Mouse (Mus musculus) embryonic facial prominence, embryonic 12.5 days (tissue): Measurements from ENCODE around the gene Pabpc4. TPM values are rescaled to one million over a fixed set of nuclear protein-coding genes. Genes with fewer than 3 reads are reported as not detected.

Experiments used
- ATAC-seq: fragments of 200-750 bp; cut with Nextera tagmentation; 2 replicates; pipeline ENCODE4 v1.8.0; 2017; ENCODE audit not compliant: insufficient number of reproducible peaks, insufficient read depth, low FRiP score, low TSS enrichment
- H3K27ac ChIP-seq: fragments of 300-500 bp; sonication (generic); 2 replicates; pipeline ENCODE4 v1.5.1; 2016; ENCODE audit warnings: mild to moderate bottlenecking
- H3K27me3 ChIP-seq: fragments of 300-500 bp; sonication (generic); 2 replicates; pipeline ENCODE4 v1.6.1; 2016; ENCODE audit warnings: mild to moderate bottlenecking, moderate library complexity
- H3K36me3 ChIP-seq: fragments of 300-500 bp; sonication (generic); 2 replicates; pipeline ENCODE4 v1.6.1; 2016; ENCODE audit warnings: mild to moderate bottlenecking
- H3K4me1 ChIP-seq: fragments of 300-500 bp; sonication (generic); 2 replicates; pipeline ENCODE4 v1.6.1; 2016
- H3K4me2 ChIP-seq: fragments of 300-500 bp; sonication (generic); replicated peaks from 2 replicates; pipeline ENCODE4 v1.6.1; 2016; ENCODE audit warnings: mild to moderate bottlenecking, moderate library complexity
- H3K4me3 ChIP-seq: fragments of 300-500 bp; sonication (generic); 2 replicates; pipeline ENCODE4 v1.5.1; 2016; ENCODE audit warnings: mild to moderate bottlenecking
- H3K9ac ChIP-seq: fragments of 300-500 bp; sonication (generic); 2 replicates; pipeline ENCODE4 v1.6.1; 2016; ENCODE audit warnings: mild to moderate bottlenecking, moderate library complexity
- H3K9me3 ChIP-seq: fragments of 300-500 bp; sonication (generic); 2 replicates; pipeline ENCODE4 v1.6.1; 2016; ENCODE audit warnings: mild to moderate bottlenecking, moderate library complexity
- WGBS: fragments of 180-500 bp; shearing (Covaris S2); methylation state at CpG from one replicate; pipeline ENCODE4 v1.1.7; 2016; 5-methylcytosine and 5-hydroxymethylcytosine counted together
- polyA plus RNA-seq: library from polyadenylated mRNA; unstranded; fragments of >200 nt; fragmentation: Nextera tagmentation; extraction: Ambion mirVana; gene quantifications from 2 replicates; pipeline ENCODE4 v1.2.1, GENCODE M21; 2016

Pabpc4 gene
- 39.8 and 44.1 TPM in 2 replicates for polyA plus RNA-seq

GRCm38 (mm10) chr4:123261721-123262401 lies at the start of gene Pabpc4:
TSS of gene Pabpc4 (plus strand) at chr4:123262351.
- no peak for ATAC-seq
- H3K9me3 ChIP-seq = no peaks in the 10 kb centered on the region
- no peak within 1 kb of the TSS for H3K4me2 ChIP-seq
- H3K9ac ChIP-seq = no peak within 1 kb of the TSS
- no peak within 1 kb of the TSS for H3K4me3 ChIP-seq
- WGBS = 71% methylated on average over 5 of the region's 5 CpGs
- peaks cover 6% of the 10 kb centered on the region; the same call in 1 of the 2 replicates for H3K4me1 ChIP-seq
- no peaks in the 10 kb centered on the region for H3K27me3 ChIP-seq
- no peaks in the 10 kb centered on the region for H3K36me3 ChIP-seq
- H3K27ac ChIP-seq = no peak within 1 kb of the TSS

- Histone ChIP-seq H3K9me3 (no peaks in the 10 kb centered on the region), H3K36me3 (no peaks in the 10 kb centered on the region), H3K4me3 (no peak overlapping the region), H3K4me1 (no peaks in the 10 kb centered on the region), H3K27me3 (peaks cover 16% of the 10 kb centered on the region; the same call in 1 of the 2 replicates), H3K4me2 (no peak overlapping the region), H3K27ac (no peak overlapping the region), H3K9ac (no peak overlapping the region)
- ATAC-seq = no peak
- WGBS = 95% methylated on average over 9 of the region's 9 CpGs
Observed at GRCm38 (mm10) chr4:123213975-123214374, 48.2 kb upstream of the Pabpc4 start.

DNA sequence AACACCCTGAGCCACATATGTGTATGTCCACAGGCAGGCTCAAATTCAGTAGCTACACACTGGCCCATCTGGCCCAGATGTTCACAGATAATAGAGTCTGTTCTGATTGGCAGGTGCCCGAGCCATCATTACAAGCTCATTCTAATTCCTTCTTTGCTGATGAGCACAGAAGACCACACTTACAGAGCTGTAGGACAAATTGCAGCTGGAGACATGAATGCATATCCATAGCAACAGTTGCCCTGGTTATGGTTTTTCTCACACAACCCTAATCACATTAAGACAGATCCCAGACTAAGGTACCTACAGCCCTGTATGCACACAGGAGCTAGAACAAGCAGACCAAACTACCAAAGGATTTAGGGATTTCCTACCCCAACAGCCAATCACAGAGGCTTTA lies 46.8 kb upstream of the Pabpc4 start:
- Histone ChIP-seq H3K9me3 (no peaks in the 10 kb centered on the region), H3K4me3 (no peak overlapping the region), H3K4me1 (no peaks in the 10 kb centered on the region), H3K4me2 (no peak overlapping the region), H3K27me3 (peaks cover 16% of the 10 kb centered on the region; the same call in 1 of the 2 replicates), H3K27ac (no peak overlapping the region), H3K9ac (no peak overlapping the region), H3K36me3 (no peaks in the 10 kb centered on the region)
- ATAC-seq = no peak
- 69% methylated on average over 1 of the region's 1 CpGs for WGBS

DNA sequence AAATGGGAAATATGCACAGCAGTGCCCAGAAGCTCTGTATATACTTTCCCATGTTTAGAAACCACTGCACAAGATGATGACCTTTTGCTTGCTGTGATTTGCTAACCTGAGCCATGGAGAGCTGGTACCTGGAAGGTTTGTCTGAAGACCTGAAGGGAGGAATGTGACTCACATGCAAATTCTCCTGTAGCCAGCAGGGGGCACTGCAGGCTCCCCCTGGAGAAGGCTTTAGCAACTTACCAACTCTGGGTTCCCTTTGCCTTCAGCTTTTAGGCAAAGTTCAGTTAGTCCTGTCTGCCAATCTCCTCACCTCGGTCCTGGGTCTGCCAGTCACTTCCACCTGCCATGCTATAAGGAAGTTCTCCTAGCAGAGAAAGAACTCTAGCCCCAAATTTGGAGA lies 45.4 kb upstream of the Pabpc4 start:
- ATAC-seq = no peak
- Histone ChIP-seq H3K27ac (no peak overlapping the region), H3K4me1 (no peaks in the 10 kb centered on the region), H3K36me3 (no peaks in the 10 kb centered on the region), H3K9ac (no peak overlapping the region), H3K9me3 (no peaks in the 10 kb centered on the region), H3K27me3 (peaks cover 16% of the 10 kb centered on the region; the same call in 1 of the 2 replicates), H3K4me2 (no peak overlapping the region), H3K4me3 (no peak overlapping the region)
- 21% methylated on average over 1 of the region's 1 CpGs for WGBS

- Histone ChIP-seq H3K4me3 (no peak overlapping the region), H3K9ac (no peak overlapping the region), H3K36me3 (no peaks in the 10 kb centered on the region), H3K9me3 (no peaks in the 10 kb centered on the region), H3K27ac (no peak overlapping the region), H3K4me1 (no peaks in the 10 kb centered on the region), H3K4me2 (no peak overlapping the region), H3K27me3 (peaks cover 13% of the 10 kb centered on the region; the same call in 1 of the 2 replicates)
- 66% methylated on average over 15 of the region's 15 CpGs for WGBS
- peak; percentile 73; the same call in 1 of the 2 replicates for ATAC-seq
Observed at GRCm38 (mm10) chr4:123219720-123220357, 42.3 kb upstream of the Pabpc4 start.

DNA sequence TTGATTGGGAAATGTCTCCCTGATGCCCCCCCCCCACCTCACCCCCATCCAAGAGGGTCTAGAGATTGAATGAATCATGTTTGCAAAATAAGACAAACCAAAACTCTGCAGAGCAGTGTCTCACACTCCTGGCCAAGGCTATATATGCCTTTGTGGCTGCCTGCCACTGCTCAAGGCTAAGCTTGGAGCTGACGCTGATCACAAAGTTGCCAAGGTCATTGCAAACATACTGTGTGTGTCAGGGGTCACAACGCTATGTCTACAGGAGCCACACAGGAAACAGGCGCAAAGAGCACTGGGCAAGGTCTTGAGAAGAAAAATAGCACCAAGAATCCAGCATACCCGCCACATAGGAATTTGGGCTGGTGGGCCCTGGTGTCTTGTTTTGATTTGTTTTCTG lies 41.5 kb upstream of the Pabpc4 start:
- Histone ChIP-seq H3K9me3 (no peaks in the 10 kb centered on the region), H3K27me3 (peaks cover 13% of the 10 kb centered on the region; the same call in 1 of the 2 replicates), H3K9ac (no peak overlapping the region), H3K4me1 (no peaks in the 10 kb centered on the region), H3K4me3 (no peak overlapping the region), H3K4me2 (no peak overlapping the region), H3K27ac (no peak overlapping the region), H3K36me3 (no peaks in the 10 kb centered on the region)
- 63% methylated on average over 4 of the region's 4 CpGs for WGBS
- no peak for ATAC-seq

DNA sequence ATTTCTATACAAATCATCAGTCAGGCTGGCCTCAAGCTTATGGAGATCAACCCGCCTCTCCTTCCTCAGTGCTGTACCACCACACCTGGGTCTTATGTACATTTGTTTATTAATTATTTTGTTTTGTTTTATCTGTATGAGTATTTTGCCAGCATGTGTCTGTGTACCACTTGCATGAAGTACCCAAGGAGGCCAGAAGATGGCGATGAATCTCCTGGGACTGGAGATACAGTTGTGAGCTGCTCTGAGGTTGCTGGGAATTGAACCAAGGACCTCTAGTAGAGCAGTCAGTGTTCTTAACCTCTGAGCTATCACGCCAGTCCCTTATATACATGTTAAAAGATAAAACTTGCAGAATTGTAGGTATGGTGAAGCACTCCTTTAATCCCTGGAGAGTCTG lies 38.8 kb upstream of the Pabpc4 start:
- Histone ChIP-seq H3K27ac (no peak overlapping the region), H3K36me3 (no peaks in the 10 kb centered on the region), H3K4me1 (peaks cover 6% of the 10 kb centered on the region), H3K9me3 (no peaks in the 10 kb centered on the region), H3K4me3 (no peak overlapping the region), H3K27me3 (0 out of 2 replicates have a peak, but pooled peaks cover 5% of the 10 kb centered on the region), H3K4me2 (no peak overlapping the region), H3K9ac (no peak overlapping the region)
- ATAC-seq = no peak
- 52% methylated on average over 3 of the region's 3 CpGs for WGBS

- H3K4me2 ChIP-seq = no peak overlapping the region
- no peak; the same call in 1 of the 2 replicates for ATAC-seq
- H3K4me1 ChIP-seq = peaks cover 10% of the 10 kb centered on the region
- WGBS = 67% methylated on average over 10 of the region's 10 CpGs
- H3K9me3 ChIP-seq = no peaks in the 10 kb centered on the region
- no peak overlapping the region for H3K27ac ChIP-seq
- no peaks in the 10 kb centered on the region for H3K36me3 ChIP-seq
- no peak overlapping the region for H3K9ac ChIP-seq
- no peak overlapping the region for H3K4me3 ChIP-seq
- no peaks in the 10 kb centered on the region for H3K27me3 ChIP-seq
Observed at GRCm38 (mm10) chr4:123225718-123226403, 36.3 kb upstream of the Pabpc4 start.

DNA sequence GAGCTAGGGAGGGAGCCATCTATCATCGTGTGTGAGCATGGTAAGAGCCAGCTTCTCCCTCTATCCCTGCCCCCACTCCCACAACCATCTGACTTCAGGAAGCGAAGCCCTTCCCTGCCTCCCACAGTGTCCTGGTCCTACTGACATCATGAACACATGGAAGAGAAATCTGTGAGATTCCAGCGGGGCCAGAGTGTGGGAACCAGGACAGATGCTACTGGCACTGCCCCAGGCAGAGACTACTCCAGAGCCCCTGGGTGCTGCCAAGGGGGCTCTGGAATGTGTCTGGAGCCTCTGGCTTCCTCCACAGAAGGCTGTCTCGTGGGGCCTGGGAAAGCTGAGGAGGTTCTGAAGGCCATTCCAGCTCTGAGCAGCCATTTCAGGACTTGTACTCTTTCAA lies 34.4 kb upstream of the Pabpc4 start:
- no peaks in the 10 kb centered on the region for H3K9me3 ChIP-seq
- H3K4me2 ChIP-seq = no peak overlapping the region
- peaks cover 7% of the 10 kb centered on the region; the same call in 1 of the 2 replicates for H3K27me3 ChIP-seq
- H3K9ac ChIP-seq = peak overlapping the region; percentile 24; the same call in 1 of the 2 replicates
- no peak overlapping the region for H3K4me3 ChIP-seq
- H3K4me1 ChIP-seq = peaks cover 10% of the 10 kb centered on the region
- H3K27ac ChIP-seq = peak overlapping the region; percentile 11; the same call in 1 of the 2 replicates
- ATAC-seq = no peak
- no peaks in the 10 kb centered on the region for H3K36me3 ChIP-seq
- 24% methylated on average over 4 of the region's 4 CpGs for WGBS

- Histone ChIP-seq H3K4me3 (no peak overlapping the region), H3K27me3 (peaks cover 12% of the 10 kb centered on the region), H3K4me1 (peaks cover 10% of the 10 kb centered on the region), H3K9me3 (no peaks in the 10 kb centered on the region), H3K9ac (no peak overlapping the region), H3K27ac (no peak overlapping the region), H3K4me2 (no peak overlapping the region), H3K36me3 (no peaks in the 10 kb centered on the region)
- 2% methylated on average over 2 of the region's 2 CpGs for WGBS
- ATAC-seq = no peak
Observed at GRCm38 (mm10) chr4:123228270-123228669, 33.9 kb upstream of the Pabpc4 start.

DNA sequence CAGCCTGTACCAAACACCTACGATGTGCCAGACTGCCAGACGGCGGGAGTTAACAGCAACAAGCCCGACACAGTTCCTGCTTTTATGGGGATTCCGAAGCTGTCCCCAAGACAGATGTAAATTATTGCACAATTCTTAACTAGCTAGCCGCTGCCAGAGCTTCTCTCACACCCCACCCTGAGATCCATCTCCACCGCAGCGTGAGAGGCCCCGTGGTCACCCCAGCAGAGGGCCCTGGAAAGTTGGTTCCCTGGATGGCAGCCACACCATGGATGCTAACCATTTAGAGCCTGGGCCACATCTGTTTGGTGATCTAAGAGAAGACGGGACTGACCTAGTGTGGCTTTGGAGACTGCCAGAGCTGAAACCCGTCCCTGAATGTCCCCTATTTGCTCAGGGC lies 33.0 kb upstream of the Pabpc4 start:
- no peak for ATAC-seq
- no peak overlapping the region for H3K27ac ChIP-seq
- H3K4me1 ChIP-seq = peaks cover 18% of the 10 kb centered on the region
- peaks cover 21% of the 10 kb centered on the region for H3K27me3 ChIP-seq
- 81% methylated on average over 11 of the region's 11 CpGs for WGBS
- no peaks in the 10 kb centered on the region for H3K36me3 ChIP-seq
- H3K4me3 ChIP-seq = no peak overlapping the region
- H3K9ac ChIP-seq = no peak overlapping the region
- no peaks in the 10 kb centered on the region for H3K9me3 ChIP-seq
- H3K4me2 ChIP-seq = no peak overlapping the region
